Mouse (Mus musculus) spleen, postnatal 4 days (tissue): ENCODE measurements around the gene Tepsin.
A peak's percentile ranks its signal among the peaks of the same experiment; 100 is the strongest.

Experiments
- DNase-seq, 2 experiments: peaks; one replicate each; pipeline ENCODE4 v3.0.0; 2022; ENCODE audit warnings: low spot score in 2 of 2

Gene Tepsin

DNA sequence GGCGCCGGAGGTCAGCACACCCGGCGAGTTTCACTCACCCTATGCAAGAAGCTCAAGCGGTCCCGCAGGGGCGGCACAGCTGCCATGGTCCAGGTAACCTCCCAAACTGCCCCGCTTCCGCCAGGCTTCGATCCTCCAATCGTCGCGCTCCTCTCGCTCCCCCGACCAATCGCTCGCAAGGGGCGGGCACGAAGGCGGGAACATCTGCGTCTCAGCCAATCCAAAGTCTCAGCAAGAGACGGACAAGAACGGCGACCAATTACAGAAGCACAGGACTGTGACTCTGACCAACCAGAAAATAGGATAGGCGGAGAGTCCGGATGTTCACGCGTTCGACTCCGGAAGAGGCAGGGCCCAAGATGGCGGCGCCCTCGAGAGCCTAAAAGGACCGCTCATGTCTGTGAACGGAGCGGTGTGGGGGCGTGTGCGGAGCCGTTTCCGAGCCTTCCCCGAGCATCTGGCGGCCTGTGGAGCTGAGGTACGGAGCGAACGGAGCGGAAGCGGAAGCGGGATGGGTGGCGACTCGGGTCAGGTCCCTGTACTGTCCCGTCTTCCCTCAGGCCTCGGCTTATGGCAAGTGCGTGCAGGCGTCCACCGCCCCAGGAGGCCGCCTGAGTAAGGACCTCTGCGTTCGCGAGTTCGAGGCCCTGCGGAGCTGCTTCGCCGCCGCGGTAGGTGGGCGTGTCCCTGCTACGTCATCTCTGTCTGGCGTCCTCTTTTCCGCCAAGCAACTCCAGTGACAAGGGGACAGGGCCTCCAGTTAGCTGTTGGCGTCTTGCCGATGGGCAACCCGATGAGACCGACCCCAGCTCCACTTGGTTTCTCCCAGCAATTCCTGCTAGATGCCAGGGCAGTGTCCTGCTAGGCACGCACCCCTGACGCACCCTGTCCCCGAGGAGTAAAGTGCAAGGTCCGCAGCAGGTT, at the start of gene Tepsin, which contains the start of gene Ndufaf8:
Gene Tepsin, minus strand, starts transcription at position 144 of the 924 bp plus-strand sequence.
Gene Ndufaf8, plus strand, starts transcription at position 341 of the 924 bp plus-strand sequence.
- peak; percentile 97 to 99 for DNase-seq

DNA sequence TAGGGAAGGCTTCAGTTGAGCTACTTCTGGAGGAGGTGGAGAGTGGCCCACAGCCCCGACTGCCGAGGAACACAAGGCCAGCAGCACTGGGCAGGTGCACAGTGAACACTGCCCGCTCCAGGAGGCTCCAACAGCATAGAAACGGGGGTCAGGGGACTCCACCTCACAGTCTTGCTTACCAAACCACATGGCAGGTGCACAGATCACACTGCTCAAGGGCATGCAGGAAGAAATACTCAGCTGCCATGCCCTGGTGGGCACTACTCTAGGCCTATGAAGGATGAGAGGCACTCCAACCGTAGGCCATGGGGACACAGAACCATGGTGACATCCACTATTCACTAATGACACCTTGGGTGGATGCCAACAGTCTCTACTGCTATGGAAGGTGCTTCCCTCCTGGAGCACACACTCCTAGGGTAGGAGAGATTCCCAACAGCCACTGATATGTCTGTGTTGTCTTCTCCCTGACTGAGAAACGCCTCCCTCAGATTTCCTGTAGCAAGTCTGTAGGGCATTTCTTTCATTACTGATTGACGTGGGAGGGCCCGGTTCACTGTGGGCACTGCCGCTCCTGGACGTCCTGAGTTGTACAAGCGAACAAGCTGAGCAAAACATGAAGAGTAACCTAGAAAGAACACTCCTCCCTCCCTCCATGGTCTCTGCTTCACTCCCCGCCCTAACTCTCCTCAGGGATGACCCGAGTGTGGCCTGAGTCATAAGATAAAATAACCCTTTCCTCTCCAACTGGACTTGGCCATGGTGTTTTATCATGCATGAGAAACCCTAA, 45.4 kb upstream of the Tepsin start:
- no peak for DNase-seq

DNA sequence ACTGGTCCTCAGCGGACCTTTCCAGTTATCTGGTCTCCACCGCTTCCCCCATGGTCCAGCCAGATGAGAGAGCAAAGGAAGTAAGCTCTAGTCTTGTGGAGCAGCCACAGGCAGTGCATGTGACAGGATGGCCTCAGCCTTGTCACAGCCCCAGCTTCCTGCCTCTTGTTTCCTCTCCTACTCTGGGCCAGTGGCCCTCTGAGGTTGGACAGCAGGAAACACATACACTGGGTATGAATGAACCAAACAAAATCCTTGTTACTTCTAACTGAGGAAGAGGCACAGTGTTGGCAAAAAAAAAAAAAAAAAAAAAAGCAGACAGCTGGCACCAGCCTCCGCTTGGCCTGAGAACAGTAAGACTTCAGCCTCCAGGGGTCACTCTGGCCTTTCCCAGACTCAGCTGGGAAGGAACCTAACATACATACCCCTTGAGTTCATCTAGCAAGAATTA, 44.1 kb upstream of the Tepsin start:
- no peak for DNase-seq

DNA sequence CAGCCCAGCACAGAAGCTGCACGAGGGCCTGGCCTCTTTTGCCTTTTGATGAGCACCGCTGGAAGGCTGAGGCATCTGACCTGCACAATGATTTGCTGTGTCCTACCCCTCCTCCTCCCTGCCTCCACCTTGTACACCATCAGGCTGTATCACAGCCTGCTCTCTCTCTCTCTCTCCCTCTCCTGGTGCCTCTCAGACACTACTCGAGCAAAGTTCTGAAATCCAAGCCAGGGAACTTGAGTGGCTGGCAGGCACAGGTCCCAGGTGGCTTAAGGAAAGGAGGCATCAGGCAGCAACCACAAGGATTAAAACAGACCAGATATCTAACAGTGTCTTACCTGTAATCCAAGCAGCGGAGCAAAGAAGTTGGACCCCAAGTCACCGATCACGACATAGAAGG, 41.7 kb upstream of the Tepsin start:
- DNase-seq = no peak

DNA sequence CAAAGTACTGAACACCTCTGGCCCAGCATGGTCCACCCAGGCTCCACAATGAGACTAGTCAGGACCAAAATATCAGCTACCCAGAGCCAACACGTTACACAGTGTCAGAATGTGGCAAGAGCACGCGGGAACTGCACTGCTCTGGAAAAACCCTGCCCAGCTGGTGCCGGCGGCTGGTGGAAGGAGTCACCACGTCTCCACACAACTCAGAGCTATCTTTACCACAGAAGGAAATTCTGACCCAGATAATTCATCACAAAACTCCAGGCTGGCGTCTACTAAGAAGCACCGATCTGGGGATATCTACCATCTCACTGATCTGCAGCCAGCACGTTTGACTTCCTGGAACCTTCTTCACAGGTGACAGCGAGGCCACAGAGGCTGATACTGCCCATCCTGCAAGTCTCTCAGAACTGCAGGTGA, 40.8 kb upstream of the Tepsin start:
- DNase-seq = no peak

DNA sequence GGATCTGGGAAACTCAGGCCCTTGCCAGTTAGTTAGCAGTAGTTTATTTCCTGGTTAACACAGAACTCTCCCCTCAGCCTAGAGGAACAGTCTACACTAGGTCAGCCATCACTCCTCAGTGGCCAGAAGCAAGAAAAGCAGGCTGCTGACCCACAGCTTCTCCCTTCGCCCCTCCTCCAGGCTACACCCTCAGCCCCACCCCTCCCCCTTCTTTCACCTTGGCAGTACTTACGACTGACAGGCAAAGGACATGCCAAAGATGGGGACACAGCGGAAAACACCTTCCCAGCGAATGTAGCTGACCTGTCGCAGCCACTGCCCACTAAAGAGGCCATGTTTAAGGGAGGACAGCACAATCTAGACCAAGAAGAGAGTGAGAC, 39.1 kb upstream of the Tepsin start:
- no peak for DNase-seq

DNA sequence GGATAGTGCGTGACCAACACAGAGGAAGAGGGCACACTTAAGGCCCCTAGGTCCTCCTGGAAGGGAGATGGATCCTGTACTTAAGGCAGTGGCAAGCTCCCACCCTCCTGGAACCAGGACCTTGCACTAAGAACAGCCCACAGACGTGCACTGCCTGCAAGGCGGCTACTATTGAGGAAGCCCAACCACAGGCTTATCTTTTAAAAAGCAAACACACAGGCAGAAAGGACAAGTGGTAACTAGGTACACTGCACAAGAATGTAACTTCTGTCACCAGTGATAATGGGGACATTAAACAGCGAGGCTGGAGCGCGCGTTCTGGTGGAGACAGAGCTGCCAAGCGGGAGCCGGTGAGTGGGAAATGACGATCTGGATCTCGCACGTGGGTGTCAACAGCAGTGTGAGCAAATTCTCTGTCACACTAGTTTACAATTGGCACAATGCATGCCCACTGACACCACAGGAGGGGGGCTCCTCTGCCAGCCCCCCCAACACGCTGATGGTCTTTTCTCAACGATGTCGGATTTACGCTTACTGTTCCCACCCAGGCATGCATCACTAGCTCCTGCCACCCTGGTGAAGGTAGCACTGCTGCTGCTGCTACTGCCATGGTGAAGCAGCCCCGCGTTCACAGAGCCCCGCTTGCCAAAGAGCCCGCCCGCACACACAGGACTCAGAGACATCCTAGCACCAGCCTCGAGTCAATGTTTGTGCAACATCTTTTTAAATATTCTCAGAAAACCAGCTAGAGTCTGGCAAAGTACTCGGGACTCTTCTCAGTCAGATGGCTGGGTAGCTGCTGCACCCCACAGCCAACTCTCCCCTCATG, 38.5 kb upstream of the Tepsin start:
- peak in 1 of 2 experiments; percentile 35 for DNase-seq

DNA sequence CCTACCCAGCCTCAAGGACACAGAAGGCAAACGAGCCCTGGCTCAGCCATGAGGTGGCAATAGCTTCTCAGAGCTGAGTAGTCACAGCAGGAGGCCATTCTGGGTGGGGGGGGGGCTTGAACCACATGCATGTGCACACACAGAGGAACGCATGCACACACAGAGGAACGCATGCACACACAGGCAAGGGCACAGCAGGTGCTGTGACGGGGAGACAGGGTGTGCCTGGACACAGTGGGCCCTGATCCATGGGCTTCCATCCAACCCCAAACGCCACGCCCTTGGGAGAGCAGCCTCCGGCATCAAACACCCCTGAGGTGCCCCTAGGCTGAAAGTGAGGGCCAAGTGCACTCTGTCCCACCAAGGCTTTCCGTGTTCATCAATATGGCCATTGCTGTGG, 37.7 kb upstream of the Tepsin start:
- DNase-seq = no peak

DNA sequence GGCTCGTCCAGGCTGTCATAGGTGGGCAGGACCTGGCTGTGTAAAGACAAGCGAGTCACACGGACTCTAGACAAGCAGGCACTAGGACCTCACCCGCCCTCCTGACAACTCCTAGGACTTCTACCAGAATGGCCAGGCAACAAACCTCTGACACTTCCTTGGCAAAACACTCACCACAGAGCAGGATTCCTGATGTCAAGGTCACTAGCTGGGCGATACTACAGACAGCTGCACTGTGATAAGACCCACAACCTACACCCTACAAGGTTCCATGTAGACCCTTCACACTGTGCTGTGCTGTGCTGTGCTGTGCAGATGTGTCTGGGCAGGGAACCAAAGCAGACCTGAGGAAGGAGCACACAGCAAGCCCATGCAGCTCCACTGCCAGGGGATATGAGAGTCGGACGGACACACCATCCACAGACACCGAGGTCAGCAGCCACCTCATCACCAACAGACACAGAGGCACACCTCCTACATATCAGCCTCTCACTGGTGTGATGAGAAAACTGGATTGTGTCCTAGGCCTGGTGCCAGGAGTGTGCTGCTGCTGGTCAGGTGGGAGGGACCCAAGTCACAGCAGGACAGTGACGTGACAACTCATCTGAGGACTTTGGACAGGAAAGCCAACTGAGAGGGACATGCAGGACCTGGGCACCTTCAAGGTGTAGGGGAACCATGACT, 36.5 kb upstream of the Tepsin start:
- no peak for DNase-seq

DNA sequence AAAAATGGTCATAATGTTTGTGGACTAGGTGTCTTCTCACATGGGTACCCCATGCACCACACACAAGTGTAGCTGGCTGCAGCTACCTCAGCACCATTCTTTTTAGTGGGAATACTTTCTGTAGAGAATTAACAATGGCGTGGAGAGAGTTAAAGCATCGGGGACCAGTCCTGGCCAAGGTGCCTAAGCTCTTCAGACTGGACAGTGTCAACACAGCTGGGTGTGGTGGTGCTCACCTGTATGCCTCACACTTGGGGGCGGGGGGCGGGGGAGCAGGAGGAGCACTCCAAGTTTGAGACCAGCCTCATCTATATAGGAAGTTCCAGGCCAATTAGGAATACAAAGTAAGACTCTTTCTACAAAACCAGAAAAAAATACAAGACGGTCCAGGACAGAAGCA, 35.6 kb upstream of the Tepsin start:
- DNase-seq = no peak

DNA sequence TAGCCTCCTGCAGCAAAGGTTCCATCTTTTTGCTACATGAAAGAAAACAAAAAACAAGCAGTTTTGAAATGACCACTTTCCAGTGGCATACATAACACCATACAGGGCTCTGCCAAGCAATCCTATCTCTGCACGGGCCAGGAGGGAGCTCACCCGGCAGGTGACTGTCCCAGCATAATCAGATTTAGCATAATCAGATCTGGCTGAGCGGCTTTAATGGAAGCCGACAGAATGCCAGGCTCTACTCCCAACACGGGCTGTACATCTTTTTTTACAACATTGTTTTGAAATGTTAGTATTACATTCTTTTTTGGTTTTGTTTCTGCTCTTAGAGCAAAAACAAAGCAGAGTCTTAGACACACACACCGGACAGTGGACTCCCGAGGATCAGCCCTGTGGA, 30.8 kb upstream of the Tepsin start:
- no peak for DNase-seq

DNA sequence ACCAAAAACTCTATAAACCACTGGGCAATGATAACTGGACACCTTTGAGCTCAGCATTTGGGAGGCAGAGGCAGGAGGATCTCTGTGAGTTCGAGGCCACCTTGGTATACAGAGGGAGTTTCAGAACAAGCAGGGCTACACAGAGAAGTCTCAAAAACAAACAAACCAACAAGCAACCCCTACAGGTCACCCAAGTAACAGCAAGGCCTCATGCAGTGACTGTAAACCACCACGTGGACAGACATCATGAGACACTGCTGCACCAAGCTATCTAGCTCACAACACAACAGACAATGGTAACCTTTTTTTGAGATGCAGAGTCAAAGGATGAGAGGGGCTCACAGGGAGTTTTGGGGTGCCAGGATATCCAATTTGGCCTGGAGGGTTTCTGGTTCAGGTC, 28.3 kb upstream of the Tepsin start:
- no peak for DNase-seq

DNA sequence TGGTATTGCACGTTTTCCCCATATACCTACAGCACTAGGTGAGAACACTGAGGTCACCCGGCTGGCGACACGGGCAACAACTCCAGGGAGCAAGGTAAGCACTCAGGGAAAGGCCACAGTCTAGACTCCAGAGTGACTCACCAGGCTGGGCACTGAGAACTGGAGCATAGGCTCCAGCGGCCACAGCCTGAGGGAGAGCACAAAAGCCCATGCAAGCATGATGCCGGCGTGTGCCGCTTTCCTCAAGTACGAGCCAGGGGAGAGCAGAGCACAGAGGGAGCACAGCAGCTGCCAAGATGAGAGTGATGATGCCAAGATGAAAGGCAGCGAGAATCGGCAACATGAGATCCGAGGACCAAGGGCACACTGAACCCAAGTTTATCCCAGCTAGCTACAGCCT, 23.6 kb upstream of the Tepsin start:
- no peak for DNase-seq

DNA sequence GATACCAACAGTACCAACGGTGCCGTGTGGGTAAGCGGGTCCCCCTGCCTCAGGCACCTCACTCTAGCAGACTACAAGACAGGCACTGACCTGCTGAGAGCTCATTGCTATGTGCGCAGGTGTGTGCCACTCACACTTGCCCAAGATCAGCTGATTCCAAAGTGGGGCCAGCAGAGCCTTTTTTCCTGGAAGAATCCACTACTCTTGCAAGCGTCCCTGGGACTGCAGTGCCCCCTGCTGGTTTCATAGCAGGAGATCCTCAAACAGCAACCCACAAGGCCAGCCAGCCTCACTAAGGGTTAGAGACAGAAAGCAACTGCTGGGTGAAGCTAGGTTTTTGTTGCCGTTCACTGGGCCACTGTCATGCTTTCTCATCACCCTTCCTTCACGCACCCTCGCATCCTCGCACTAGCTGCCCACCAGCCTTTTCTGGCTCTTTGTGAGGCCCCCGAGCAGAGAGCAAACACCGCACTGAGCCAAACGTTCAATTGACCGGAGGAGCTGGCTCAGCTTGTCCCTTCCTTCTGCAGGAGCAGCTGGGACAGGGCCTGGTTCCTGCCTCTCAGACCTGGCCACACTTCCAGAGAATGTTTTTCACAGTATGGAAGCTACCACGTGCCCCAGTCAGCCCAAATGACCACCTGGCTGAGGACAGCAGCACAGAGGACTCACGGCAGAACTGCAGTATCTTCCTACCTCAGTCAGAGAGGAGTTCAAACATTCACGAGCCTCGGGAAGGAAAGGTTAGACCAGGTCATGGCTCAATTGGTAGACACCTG, 22.3 kb upstream of the Tepsin start:
- DNase-seq = peak; percentile 27 to 74

DNA sequence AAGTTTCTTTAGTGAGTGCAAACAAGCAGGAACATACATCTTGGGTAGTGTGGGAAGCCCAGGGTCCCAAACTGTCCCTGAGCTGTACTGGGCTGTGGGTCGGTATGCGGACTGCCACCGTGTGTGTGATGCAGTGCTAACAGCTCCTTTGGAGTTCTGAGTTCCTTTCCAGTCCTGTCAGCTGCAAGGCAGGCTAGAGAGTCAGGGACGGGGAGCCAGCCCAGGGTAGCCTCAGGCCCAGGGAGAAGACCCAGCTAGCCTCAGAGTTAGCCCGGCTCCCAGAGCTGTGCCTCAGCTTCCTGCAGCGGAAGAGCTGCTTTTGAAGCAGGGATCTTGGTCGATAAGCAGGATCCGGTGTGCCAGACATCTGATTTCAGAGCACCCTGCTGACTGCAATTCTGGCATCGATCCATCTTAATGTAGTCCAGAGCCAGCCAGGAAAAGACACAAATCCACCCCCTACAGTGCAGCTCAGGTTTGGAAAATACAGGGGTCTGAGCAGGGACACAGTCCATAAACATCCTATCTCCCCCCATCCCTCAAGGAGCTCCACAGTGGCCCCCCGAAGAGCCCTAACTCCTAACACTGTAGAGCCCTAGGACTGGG, 21.5 kb upstream of the Tepsin start:
- no peak for DNase-seq

DNA sequence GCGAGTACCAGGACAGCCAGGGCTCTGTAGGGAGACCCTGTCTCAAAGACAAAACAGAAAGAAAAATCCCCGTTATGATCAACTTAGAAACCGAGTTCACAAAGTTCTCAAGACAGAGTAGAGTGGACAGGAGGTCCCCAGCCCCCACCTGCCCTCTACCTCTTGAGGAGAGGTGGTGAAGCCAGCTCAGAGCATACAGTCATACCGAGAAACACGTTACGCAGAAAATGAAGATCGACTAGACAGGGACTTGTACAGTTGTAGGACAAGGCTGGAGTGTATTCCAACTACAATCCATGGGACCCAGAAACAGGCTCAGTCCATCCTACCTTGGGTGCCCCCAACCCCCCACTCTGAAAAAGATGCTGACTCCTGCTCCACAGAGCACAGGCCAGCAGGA, 20.6 kb upstream of the Tepsin start:
- no peak for DNase-seq

DNA sequence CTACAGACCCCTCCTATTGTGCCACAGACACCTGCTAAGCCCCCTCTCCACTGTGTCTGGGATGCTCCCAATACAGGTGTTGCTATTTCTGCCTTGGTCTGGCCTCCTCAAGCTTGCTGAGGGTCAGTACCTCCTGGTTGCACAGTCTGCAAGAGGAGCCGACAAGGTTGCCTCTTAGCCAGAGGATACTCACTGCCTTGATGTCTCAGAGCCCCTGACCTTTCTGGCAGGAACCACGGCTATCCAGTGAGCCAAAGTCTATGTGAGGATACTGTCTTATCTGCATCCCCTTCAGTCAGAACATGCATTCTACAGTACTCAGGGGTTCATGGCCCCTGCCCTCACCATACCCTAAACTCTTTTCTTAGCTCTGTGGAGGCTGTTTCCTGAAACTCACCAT, 19.1 kb upstream of the Tepsin start:
- DNase-seq = no peak

DNA sequence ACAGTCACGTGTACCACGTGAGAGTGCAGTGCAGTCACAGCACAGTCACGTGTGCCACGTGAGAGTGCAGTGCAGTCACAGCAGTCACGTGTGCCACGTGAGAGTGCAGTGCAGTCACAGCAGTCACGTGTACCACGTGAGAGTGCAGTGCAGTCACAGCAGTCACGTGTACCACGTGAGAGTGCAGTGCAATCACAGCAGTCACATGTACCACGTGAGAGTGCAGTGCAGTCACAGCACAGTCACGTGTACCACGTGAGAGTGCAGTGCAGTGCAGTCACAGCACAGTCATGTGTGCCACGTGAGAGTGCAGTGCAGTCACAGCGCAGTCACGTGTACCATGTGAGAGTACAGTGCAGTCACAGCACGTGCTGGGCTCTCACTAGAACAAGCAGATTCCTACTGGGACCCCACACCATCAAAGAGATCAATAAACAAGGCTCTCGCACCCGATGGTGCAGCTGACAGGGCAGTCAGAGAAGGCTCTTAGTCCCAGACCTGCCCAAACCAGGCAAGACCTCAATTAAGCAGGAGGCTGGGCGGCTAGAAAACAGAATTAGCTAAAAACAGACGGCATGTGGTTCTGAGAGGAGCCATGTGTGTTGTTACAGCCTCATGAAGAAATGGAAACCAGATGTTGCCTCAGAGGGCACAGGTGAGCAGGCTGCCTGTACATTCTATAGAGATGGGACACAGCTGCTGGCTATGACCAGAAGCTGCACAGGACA, 16.1 kb upstream of the Tepsin start:
- no peak for DNase-seq

DNA sequence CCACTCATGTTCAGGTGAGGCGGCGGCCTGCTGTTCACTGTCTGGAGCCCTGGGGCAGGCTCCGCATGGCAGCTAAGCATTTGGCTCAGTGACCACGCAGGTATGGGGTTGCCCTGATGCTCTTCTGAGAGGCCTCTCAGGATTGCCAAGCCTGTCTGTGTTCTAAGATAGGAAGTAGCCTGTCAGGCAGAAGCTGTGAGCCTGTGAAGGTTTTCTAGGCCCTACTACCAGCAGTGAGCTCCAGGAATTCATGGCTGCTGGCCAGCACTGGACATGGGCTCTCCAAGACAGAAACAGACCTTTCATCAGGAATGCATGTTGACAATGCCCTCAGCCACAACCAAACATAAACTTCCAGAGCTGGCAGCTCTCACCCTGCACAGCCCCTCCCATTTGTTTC, 13.6 kb upstream of the Tepsin start:
- DNase-seq = no peak
